Mouse (Mus musculus): ENCODE measurements at regions not wholly inside any gene's neighbourhood (a gene's known extent, or its start where the extent isn't known, plus 50 kb on each side); places are given as distances from the start of the nearest gene placed in this dataset.
A peak's percentile ranks its signal among the peaks of the same experiment; 100 is the strongest.

GRCm38 (mm10) chr10:67658005-67658545 lies 109.3 kb upstream of the Ado start:
- Histone ChIP-seq H3K4me3 (no peak overlapping the region), H3K36me3 (no peaks in the 10 kb centered on the region), H3K4me1 (peaks cover 6% of the 10 kb centered on the region; the same call in 1 of the 2 replicates), H3K4me2 (no peak overlapping the region), H3K9me3 (no peaks in the 10 kb centered on the region), H3K9ac (no peak overlapping the region), H3K27me3 (no peaks in the 10 kb centered on the region), H3K27ac (no peak overlapping the region)
- WGBS = 55% methylated on average over 4 of the region's 4 CpGs
- no peak for ATAC-seq (ENCODE audit: borderline replicate concordance, extremely low read depth, low FRiP score, low TSS enrichment)

GRCm38 (mm10) chr10:67657305-67657704 lies 108.5 kb upstream of the Ado start:
- no peaks in the 10 kb centered on the region for H3K9me3 ChIP-seq
- no peak overlapping the region for H3K4me3 ChIP-seq
- WGBS = 58% methylated on average over 2 of the region's 2 CpGs
- no peak overlapping the region for H3K9ac ChIP-seq
- ATAC-seq (ENCODE audit: borderline replicate concordance, extremely low read depth, low FRiP score, low TSS enrichment) = no peak
- peaks cover 6% of the 10 kb centered on the region; the same call in 1 of the 2 replicates for H3K4me1 ChIP-seq
- H3K27me3 ChIP-seq = no peaks in the 10 kb centered on the region
- H3K4me2 ChIP-seq = no peak overlapping the region
- H3K27ac ChIP-seq = no peak overlapping the region
- H3K36me3 ChIP-seq = no peaks in the 10 kb centered on the region

DNA sequence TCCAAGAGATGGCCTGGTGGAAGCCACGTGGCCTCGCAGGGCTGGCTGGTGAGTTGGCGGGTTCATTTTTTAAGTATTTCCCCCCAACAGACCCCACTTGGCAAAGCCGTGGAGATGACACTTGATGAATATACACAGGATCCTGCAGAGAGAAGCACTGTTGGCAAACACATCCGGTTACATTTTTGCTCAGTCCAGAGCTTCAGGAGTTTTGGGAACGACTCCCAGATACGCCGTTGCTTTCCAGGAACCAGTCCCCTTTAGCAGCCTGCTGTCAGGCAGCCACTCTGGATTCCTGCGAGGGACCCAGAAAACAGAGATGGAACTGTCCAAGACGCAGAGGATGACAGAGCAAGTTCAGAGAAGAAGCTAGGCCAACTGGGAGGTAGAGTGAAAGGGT lies 105.8 kb upstream of the Ado start:
- H3K27me3 ChIP-seq = 0 out of 2 replicates have a peak, but pooled peaks cover 3% of the 10 kb centered on the region
- no peaks in the 10 kb centered on the region for H3K9me3 ChIP-seq
- no peak overlapping the region for H3K4me2 ChIP-seq
- peak; percentile 67; the same call in 1 of the 2 replicates for ATAC-seq (ENCODE audit: borderline replicate concordance, extremely low read depth, low FRiP score, low TSS enrichment)
- no peak overlapping the region for H3K4me3 ChIP-seq
- WGBS = 47% methylated on average over 10 of the region's 10 CpGs
- no peak overlapping the region for H3K9ac ChIP-seq
- H3K36me3 ChIP-seq = no peaks in the 10 kb centered on the region
- H3K27ac ChIP-seq = peak overlapping the region; percentile 25; the same call in 1 of the 2 replicates
- H3K4me1 ChIP-seq = peaks cover 6% of the 10 kb centered on the region; the same call in 1 of the 2 replicates

- Histone ChIP-seq H3K4me1 (peaks cover 21% of the 10 kb centered on the region), H3K27ac (no peak overlapping the region), H3K4me3 (no peak overlapping the region), H3K9me3 (no peaks in the 10 kb centered on the region), H3K9ac (no peak overlapping the region), H3K4me2 (no peak overlapping the region), H3K27me3 (0 out of 2 replicates have a peak, but pooled peaks cover 3% of the 10 kb centered on the region), H3K36me3 (no peaks in the 10 kb centered on the region)
- ATAC-seq (ENCODE audit: borderline replicate concordance, extremely low read depth, low FRiP score, low TSS enrichment) = no peak
- WGBS = 71% methylated on average over 3 of the region's 3 CpGs
These were observed 103.5 kb upstream of the Ado start for GRCm38 (mm10) chr10:67652300-67652699.

- no peaks in the 10 kb centered on the region for H3K9me3 ChIP-seq
- H3K36me3 ChIP-seq = no peaks in the 10 kb centered on the region
- 86% methylated on average over 2 of the region's 2 CpGs for WGBS
- no peak overlapping the region for H3K27ac ChIP-seq
- H3K4me3 ChIP-seq = no peak overlapping the region
- H3K4me2 ChIP-seq = no peak overlapping the region
- 0 out of 2 replicates have a peak, but pooled peaks cover 3% of the 10 kb centered on the region for H3K27me3 ChIP-seq
- no peak for ATAC-seq (ENCODE audit: borderline replicate concordance, extremely low read depth, low FRiP score, low TSS enrichment)
- no peak overlapping the region for H3K9ac ChIP-seq
- H3K4me1 ChIP-seq = peaks cover 29% of the 10 kb centered on the region
These were observed 102.6 kb upstream of the Ado start for GRCm38 (mm10) chr10:67651386-67651785.

DNA sequence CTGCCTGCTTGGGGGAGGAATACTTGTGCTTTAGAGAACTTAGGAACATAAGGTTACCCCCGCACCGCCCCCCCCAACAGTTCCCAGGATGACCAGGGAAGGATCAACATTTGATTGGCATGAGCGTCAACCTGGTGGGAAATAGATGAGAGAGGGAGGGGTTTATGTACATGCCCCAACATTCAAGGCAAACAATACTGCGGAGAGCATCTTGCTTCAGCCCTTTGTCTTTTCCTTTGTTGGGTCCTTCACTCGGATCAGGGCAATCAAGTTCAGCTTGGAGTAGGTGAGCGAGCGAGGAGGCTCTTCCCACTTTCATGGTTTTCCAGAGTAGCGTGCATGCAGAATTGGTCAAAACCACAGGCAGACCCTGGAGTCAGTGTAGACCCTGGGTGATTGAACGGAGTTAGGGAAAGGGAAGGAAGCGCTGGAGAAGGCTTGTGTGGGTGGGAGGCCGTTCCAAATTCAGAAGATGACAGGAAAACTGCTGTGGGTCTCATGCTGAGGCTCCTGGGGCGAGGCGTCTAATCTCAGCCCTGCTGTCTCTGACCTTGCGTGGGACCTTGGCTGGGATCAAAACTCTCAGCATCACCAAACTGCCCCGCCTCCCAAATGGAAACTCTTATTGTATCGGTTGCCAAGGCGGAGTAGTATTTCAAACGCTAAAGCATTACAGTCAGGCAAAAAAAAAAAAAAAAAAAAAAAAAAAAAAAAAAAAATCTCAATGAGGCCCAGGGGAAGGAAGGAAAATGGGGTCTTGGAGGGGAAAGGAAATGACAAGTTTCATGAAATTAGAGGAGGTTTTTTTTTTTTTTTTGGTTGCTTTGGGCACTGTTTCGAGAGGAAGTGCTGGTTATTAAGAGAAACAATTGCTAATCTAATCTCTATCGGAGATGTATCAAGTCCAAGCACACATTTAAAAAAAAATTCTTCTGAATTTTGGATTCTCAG lies 99.3 kb upstream of the Ado start:
- Histone ChIP-seq H3K9ac (no peak overlapping the region), H3K9me3 (no peaks in the 10 kb centered on the region), H3K4me2 (peak overlapping the region; percentile 42), H3K36me3 (no peaks in the 10 kb centered on the region), H3K27ac (no peak overlapping the region; the same call in 1 of the 2 replicates), H3K4me3 (peak overlapping the region; percentile 2; the same call in 1 of the 2 replicates), H3K4me1 (peaks cover 29% of the 10 kb centered on the region), H3K27me3 (0 out of 2 replicates have a peak, but pooled peaks cover 3% of the 10 kb centered on the region)
- ATAC-seq (ENCODE audit: borderline replicate concordance, extremely low read depth, low FRiP score, low TSS enrichment) = peak; percentile 72; the same call in 1 of the 2 replicates
- WGBS = 15% methylated on average over 20 of the region's 20 CpGs

DNA sequence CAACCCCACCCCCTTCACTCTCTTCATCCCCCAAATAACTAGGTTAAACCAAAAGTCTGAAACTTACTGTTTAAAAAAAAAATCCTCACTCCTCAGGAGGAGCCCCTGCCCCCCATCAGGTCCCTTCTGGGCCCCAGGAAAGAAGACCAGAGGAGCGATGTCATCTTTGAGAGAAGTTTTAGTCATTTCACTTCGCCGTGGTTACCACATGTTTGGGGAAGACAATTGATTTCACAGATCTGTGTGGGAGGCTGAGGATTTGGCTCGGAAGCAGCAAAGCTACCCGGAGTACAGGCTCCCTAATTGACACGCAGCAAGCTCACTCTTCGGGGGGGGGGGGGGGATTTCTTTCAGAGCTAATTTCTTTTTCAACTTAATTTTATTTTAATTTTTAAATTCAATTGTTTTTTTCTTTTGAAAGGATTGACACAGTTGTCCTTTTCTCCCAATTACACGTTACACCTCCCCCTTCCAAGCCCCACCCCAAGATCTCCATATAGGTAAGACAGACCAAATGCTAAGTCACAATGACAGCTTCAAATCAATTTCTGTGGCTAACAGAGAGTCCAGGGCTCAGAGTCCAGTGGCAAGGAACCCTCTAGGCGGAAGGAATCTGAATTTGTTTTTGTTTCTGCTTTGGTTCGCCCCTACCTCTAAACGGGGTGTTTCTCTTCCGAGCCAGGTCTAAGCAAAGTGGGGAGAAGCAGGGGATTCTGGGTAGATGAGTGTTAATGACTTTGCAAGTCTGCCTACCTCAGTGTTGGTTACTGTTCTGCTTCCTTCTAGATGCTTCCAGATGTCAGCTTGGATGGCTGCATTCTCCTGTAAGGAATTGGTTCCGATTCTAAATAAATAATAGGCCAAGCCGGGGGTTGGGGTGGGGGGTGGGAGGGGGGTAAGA lies 98.2 kb upstream of the Ado start:
- no peak overlapping the region for H3K9ac ChIP-seq
- H3K36me3 ChIP-seq = no peaks in the 10 kb centered on the region
- H3K4me2 ChIP-seq = peak overlapping the region; percentile 42
- H3K4me3 ChIP-seq = peak overlapping the region; percentile 1; the same call in 1 of the 2 replicates
- H3K27me3 ChIP-seq = 0 out of 2 replicates have a peak, but pooled peaks cover 3% of the 10 kb centered on the region
- no peak for ATAC-seq (ENCODE audit: borderline replicate concordance, extremely low read depth, low FRiP score, low TSS enrichment)
- peaks cover 29% of the 10 kb centered on the region for H3K4me1 ChIP-seq
- H3K27ac ChIP-seq = no peak overlapping the region
- no peaks in the 10 kb centered on the region for H3K9me3 ChIP-seq
- WGBS = 19% methylated on average over 14 of the region's 14 CpGs

DNA sequence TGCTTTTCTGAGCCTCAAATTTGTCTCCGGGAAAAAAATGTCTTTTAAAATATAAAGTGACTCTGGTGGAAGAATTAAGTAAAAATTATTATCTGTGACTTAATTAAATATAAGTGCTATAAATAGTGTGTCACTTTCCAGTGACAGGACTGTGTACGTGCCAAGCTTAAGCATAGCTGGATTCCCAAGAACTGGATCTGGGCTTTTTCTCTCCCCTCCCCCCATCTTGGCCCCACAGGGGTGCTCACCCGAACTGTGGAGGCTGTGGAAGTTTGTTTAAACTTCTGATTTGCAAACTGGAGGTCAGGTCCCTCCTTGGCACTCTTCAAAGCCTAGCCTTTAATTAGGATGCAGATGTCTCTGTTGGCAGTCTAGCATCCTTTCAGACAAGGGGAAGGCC lies 97.1 kb upstream of the Ado start:
- Histone ChIP-seq H3K27ac (no peak overlapping the region), H3K9me3 (no peaks in the 10 kb centered on the region), H3K9ac (no peak overlapping the region), H3K27me3 (0 out of 2 replicates have a peak, but pooled peaks cover 3% of the 10 kb centered on the region), H3K4me2 (no peak overlapping the region), H3K4me1 (peaks cover 29% of the 10 kb centered on the region), H3K36me3 (no peaks in the 10 kb centered on the region), H3K4me3 (no peak overlapping the region)
- peak; percentile 72; the same call in 1 of the 2 replicates for ATAC-seq (ENCODE audit: borderline replicate concordance, extremely low read depth, low FRiP score, low TSS enrichment)
- 23% methylated on average over 3 of the region's 3 CpGs for WGBS

DNA sequence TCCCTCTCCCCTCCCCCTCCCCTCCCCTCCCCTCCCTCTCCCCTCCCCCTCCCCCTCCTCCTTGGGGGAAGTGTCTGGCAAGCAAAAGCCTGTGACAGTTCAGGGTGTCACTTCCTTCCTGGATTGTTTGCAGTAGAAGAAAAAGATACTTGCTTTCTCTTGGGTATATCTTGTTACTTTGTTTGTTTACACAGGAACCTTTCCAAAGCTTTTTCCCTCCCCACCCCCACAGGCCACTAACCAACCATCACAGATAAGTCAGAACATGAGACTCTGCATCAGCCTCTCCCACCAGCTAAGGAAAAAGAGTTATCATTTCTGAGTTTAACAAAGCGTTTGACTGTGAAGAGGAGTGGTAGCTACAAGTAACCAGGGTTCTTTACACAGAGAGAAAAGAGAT lies 95.5 kb upstream of the Ado start:
- 0 out of 2 replicates have a peak overlapping the region, but pooled peaks have one; percentile 24 for H3K27ac ChIP-seq
- no peak overlapping the region for H3K4me3 ChIP-seq
- H3K9ac ChIP-seq = no peak overlapping the region
- no peaks in the 10 kb centered on the region for H3K27me3 ChIP-seq
- H3K36me3 ChIP-seq = no peaks in the 10 kb centered on the region
- no peaks in the 10 kb centered on the region for H3K9me3 ChIP-seq
- peaks cover 29% of the 10 kb centered on the region for H3K4me1 ChIP-seq
- no peak overlapping the region for H3K4me2 ChIP-seq
- no peak for ATAC-seq (ENCODE audit: borderline replicate concordance, extremely low read depth, low FRiP score, low TSS enrichment)
- 6% methylated on average over 1 of the region's 1 CpGs for WGBS

- no peaks in the 10 kb centered on the region for H3K27me3 ChIP-seq
- ATAC-seq (ENCODE audit: borderline replicate concordance, extremely low read depth, low FRiP score, low TSS enrichment) = no peak
- H3K4me2 ChIP-seq = no peak overlapping the region
- no peak overlapping the region for H3K4me3 ChIP-seq
- no peak overlapping the region for H3K9ac ChIP-seq
- peaks cover 25% of the 10 kb centered on the region for H3K4me1 ChIP-seq
- H3K9me3 ChIP-seq = no peaks in the 10 kb centered on the region
- H3K36me3 ChIP-seq = no peaks in the 10 kb centered on the region
- 24% methylated on average over 7 of the region's 7 CpGs for WGBS
- no peak overlapping the region for H3K27ac ChIP-seq
These were observed 94.9 kb upstream of the Ado start for GRCm38 (mm10) chr10:67643685-67644084.

DNA sequence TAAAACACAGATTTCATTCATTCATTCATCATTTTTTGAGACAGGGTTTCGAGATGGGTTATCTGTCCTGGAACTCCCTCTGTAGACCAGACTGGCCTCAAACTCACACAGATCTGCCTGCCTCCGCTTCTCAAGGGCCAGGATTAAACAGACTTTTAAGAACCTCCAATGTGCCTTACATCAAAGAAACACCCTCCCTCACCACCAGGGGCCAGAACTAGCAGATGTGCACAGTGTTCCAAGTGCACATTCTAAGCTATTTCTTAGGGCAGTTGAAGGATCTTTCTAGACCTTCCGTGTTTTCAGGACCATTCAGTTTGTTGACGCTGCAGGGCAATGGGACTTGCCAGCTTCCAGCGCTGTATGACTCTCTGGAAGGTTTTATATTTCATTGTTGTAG lies 88.6 kb upstream of the Ado start:
- Histone ChIP-seq H3K36me3 (no peaks in the 10 kb centered on the region), H3K4me3 (no peak overlapping the region), H3K9ac (no peak overlapping the region), H3K4me1 (peaks cover 5% of the 10 kb centered on the region; the same call in 1 of the 2 replicates), H3K27me3 (no peaks in the 10 kb centered on the region), H3K9me3 (no peaks in the 10 kb centered on the region), H3K27ac (no peak overlapping the region), H3K4me2 (no peak overlapping the region; the same call in 1 of the 2 replicates)
- no peak for ATAC-seq (ENCODE audit: borderline replicate concordance, extremely low read depth, low FRiP score, low TSS enrichment)
- 44% methylated on average over 5 of the region's 5 CpGs for WGBS

All from lung, embryonic 15.5 days (tissue).